Comparison of ENCODE assay signal across 8 mouse cellular contexts in genomic region chr9:113645153-113645836, GRCm38 (mm10).
A peak's percentile ranks its signal among the peaks of the same experiment; 100 is the strongest.
DNase-seq lines count a peak whose midpoint lies in the region; ATAC-seq and TF ChIP-seq lines count a peak whose summit lies in the region.

No protein-coding gene starts in this region.

- 19% methylated on average over 10 of the region's 11 CpGs for WGBS in heart, embryonic 15.5 days
- 17% methylated on average over 10 of the region's 11 CpGs for WGBS in lung, embryonic 14.5 days

- H3K27me3 ChIP-seq in E14TG2a.4 (ENCODE audit: insufficient read depth, low read length): peaks cover 12% of the 10 kb centered on the region
- no peaks in the 10 kb centered on the region for H3K27me3 ChIP-seq in heart, embryonic 15.5 days
- H3K27me3 ChIP-seq in lung, embryonic 14.5 days (ENCODE audit: insufficient read depth, low read length): no peaks in the 10 kb centered on the region

- ATAC-seq in heart, embryonic 15.5 days (replicated peaks; ENCODE audit: insufficient number of reproducible peaks, insufficient read depth, low FRiP score, low read depth): no peak
- ATAC-seq in lung, embryonic 14.5 days (ENCODE audit: insufficient read depth): peak; percentile 63

- H3K27ac ChIP-seq in heart, embryonic 15.5 days: no peak overlapping the region
- H3K27ac ChIP-seq in lung, embryonic 14.5 days (ENCODE audit: low read depth): no peak overlapping the region

- H3K4me1 ChIP-seq in E14TG2a.4 (replicated peaks; ENCODE audit: low read depth, low read length): peaks cover 27% of the 10 kb centered on the region
- H3K4me1 ChIP-seq in heart, embryonic 15.5 days (replicated peaks): no peaks in the 10 kb centered on the region
- no peaks in the 10 kb centered on the region for H3K4me1 ChIP-seq in lung, embryonic 14.5 days (ENCODE audit: insufficient read depth)

- 0 out of 2 replicates have a peak overlapping the region, but pooled peaks have one; percentile 8 for H3K4me2 ChIP-seq in heart, embryonic 15.5 days
- H3K4me2 ChIP-seq in lung, embryonic 14.5 days: no peak overlapping the region

- DNase-seq in adrenal gland, postnatal 10 days: peak; percentile 72
- peak; percentile 66 for DNase-seq in embryo, embryonic 9.5 days (ENCODE audit: extremely low spot score)
- peak; percentile 28 to 79 for DNase-seq in kidney, postnatal 36 days
- DNase-seq in lung, embryonic 14.5 days: peak; percentile 89
- peak; percentile 36 for DNase-seq in retina, adult 2 months (ENCODE audit: low read depth, low spot score)
- peak; percentile 22 for DNase-seq in yolk sac, embryonic 10.5 days (ENCODE audit: low spot score)

- no peaks in the 10 kb centered on the region for H3K9me3 ChIP-seq in E14TG2a.4 (ENCODE audit: low read length)
- H3K9me3 ChIP-seq in heart, embryonic 15.5 days (replicated peaks): no peaks in the 10 kb centered on the region
- no peaks in the 10 kb centered on the region for H3K9me3 ChIP-seq in lung, embryonic 14.5 days (ENCODE audit: low read depth, low read length)

- no peak overlapping the region for H3K4me3 ChIP-seq in E14TG2a.4 (replicated peaks; ENCODE audit: low read length)
- no peak overlapping the region for H3K4me3 ChIP-seq in heart, embryonic 15.5 days
- no peak overlapping the region for H3K4me3 ChIP-seq in lung, embryonic 14.5 days (ENCODE audit: low read depth, low read length)

- peak; percentile 85 for TF ChIP-seq CTCF in E14TG2a.4 (conservative IDR thresholded peaks at IDR 0.05; ENCODE audit: low read length)
- peak; percentile 79 for TF ChIP-seq CTCF in lung, embryonic 14.5 days (IDR thresholded peaks at IDR 0.05; ENCODE audit: low read depth)

- no peaks in the 10 kb centered on the region for H3K36me3 ChIP-seq in E14TG2a.4 (ENCODE audit: insufficient read depth, low read length)
- no peaks in the 10 kb centered on the region for H3K36me3 ChIP-seq in heart, embryonic 15.5 days
- no peaks in the 10 kb centered on the region for H3K36me3 ChIP-seq in lung, embryonic 14.5 days (ENCODE audit: insufficient read depth)

- H3K9ac ChIP-seq in heart, embryonic 15.5 days: no peak overlapping the region
- no peak overlapping the region for H3K9ac ChIP-seq in lung, embryonic 14.5 days

Comparison
In these comparisons a context has a peak if more than half of its experiments do, and no peak if none do; other contexts are left out.
1. DNase-seq: peak in every context shown above with its lines; median percentile 89 in lung, embryonic 14.5 days; 72 in adrenal gland, postnatal 10 days; 66 in embryo, embryonic 9.5 days; 54 in kidney, postnatal 36 days; 36 in retina, adult 2 months; 22 in yolk sac, embryonic 10.5 days.